In genomic region chr4:129440340-129441063, GRCm38 (mm10) we compare ENCODE assay signal across 8 mouse cellular contexts. TPM values are rescaled to one million over a fixed set of nuclear protein-coding genes. Genes with fewer than 3 reads are reported as not detected.
A peak's percentile ranks its signal among the peaks of the same experiment; 100 is the strongest.
DNase-seq lines count a peak whose midpoint lies in the region; ATAC-seq lines count a peak whose summit lies in the region.

Gene Zbtb8b (minus strand): TSS chr4:129440853.

- DNase-seq in CD4-positive, CD25-positive, alpha-beta regulatory T cell, adult 2 months (ENCODE audit: low read depth, low spot score): peak; percentile 28
- peak; percentile 37 for DNase-seq in embryo, embryonic 11.5 days (ENCODE audit: low read depth, low spot score)
- peak; percentile 54 for DNase-seq in hindbrain, embryonic 10.5 days (ENCODE audit: low spot score)
- peak; percentile 80 to 86 for DNase-seq in layer of hippocampus, adult 8-10 months (ENCODE audit: low spot score in 2 of 2)
- peak; percentile 27 for DNase-seq in ovary, postnatal 10 days (ENCODE audit: low spot score)
- peak; percentile 59 to 67 for DNase-seq in urinary bladder, postnatal 36 days (ENCODE audit: low spot score in 2 of 2)

- WGBS in hindbrain, embryonic 10.5 days: 2% methylated on average over 33 of the region's 33 CpGs
- WGBS in liver, embryonic 16.5 days (ENCODE audit: insufficient replicate concordance): 6% methylated on average over 33 of the region's 33 CpGs

- peak within 1 kb of the TSS; percentile 35; the same call in 1 of the 2 replicates for H3K27ac ChIP-seq in hindbrain, embryonic 10.5 days
- no peak within 1 kb of the TSS for H3K27ac ChIP-seq in liver, embryonic 16.5 days (ENCODE audit: low read length)

- no peaks in the 10 kb centered on the region for H3K9me3 ChIP-seq in hindbrain, embryonic 10.5 days
- H3K9me3 ChIP-seq in liver, embryonic 16.5 days (replicated peaks; ENCODE audit: control insufficient read depth, low read length): no peaks in the 10 kb centered on the region

- peaks cover 43% of the 10 kb centered on the region for H3K27me3 ChIP-seq in hindbrain, embryonic 10.5 days (ENCODE audit: insufficient read depth, poor library complexity, severe bottlenecking)
- peaks cover 49% of the 10 kb centered on the region for H3K27me3 ChIP-seq in liver, embryonic 16.5 days (ENCODE audit: control insufficient read depth, insufficient read depth, low read depth, low read length)

- H3K4me1 ChIP-seq in hindbrain, embryonic 10.5 days (replicated peaks): peaks cover 14% of the 10 kb centered on the region
- H3K4me1 ChIP-seq in liver, embryonic 16.5 days (ENCODE audit: control insufficient read depth, low read depth, low read length): no peaks in the 10 kb centered on the region; the same call in 1 of the 2 replicates

- peak within 1 kb of the TSS; percentile 36 for H3K4me2 ChIP-seq in liver, embryonic 16.5 days (ENCODE audit: low read depth, low read length)

- ATAC-seq in CD4-positive, CD25-positive, alpha-beta regulatory T cell, adult 4 months: no peak
- 0 out of 2 replicates have a peak, but pooled peaks have one; percentile 59 for ATAC-seq in liver, embryonic 16.5 days (ENCODE audit: low read depth)

- H3K9ac ChIP-seq in liver, embryonic 16.5 days (ENCODE audit: low read depth, low read length): no peak within 1 kb of the TSS

- no peaks in the 10 kb centered on the region for H3K36me3 ChIP-seq in hindbrain, embryonic 10.5 days
- H3K36me3 ChIP-seq in liver, embryonic 16.5 days (ENCODE audit: control insufficient read depth, insufficient read depth): no peaks in the 10 kb centered on the region

- peak within 1 kb of the TSS; percentile 58 for H3K4me3 ChIP-seq in hindbrain, embryonic 10.5 days
- H3K4me3 ChIP-seq in liver, embryonic 16.5 days (ENCODE audit: low read depth, low read length): peak within 1 kb of the TSS; percentile 31

RNA-seq across cellular contexts. Expression of gene Zbtb8b, which starts in this region (rescaled TPM):
- not detected for polyA plus RNA-seq in CD4-positive, CD25-positive, alpha-beta regulatory T cell, adult 4 months (2017; shearing (Covaris generic))
- 1.8 and 2.1 TPM in 2 replicates for polyA plus RNA-seq in hindbrain, embryonic 10.5 days (2016; fragmentation: Nextera tagmentation; extraction: Ambion mirVana)
- 1 to 10 TPM; 3.4 to 4.6 (median 4.0) TPM for total RNA-seq in layer of hippocampus, adult 8-10 months (2022)
- 1.3 and 1.4 TPM in 2 replicates for polyA plus RNA-seq in liver, embryonic 16.5 days (2015; fragmentation: Nextera tagmentation; extraction: Ambion mirVana)

Comparison
In these comparisons a context has a peak if more than half of its experiments do, and no peak if none do; other contexts are left out.
1. DNase-seq: peak in every context shown above with its lines; median percentile 83 in layer of hippocampus, adult 8-10 months; 63 in urinary bladder, postnatal 36 days; 54 in hindbrain, embryonic 10.5 days; 37 in embryo, embryonic 11.5 days; 28 in CD4-positive, CD25-positive, alpha-beta regulatory T cell, adult 2 months; 27 in ovary, postnatal 10 days.